Mouse (Mus musculus): ENCODE results near the gene Copa. TPM values are rescaled to one million over a fixed set of nuclear protein-coding genes. Genes with fewer than 3 reads are reported as not detected.

The Copa gene
- polyA plus RNA-seq (2015; fragmentation: Illumina TruSeq; extraction: RNeasy Lipid Tissue Mini Kit (QIAGEN cat#74804); ENCODE audit: insufficient read depth, low read depth, low replicate concordance) = 68.5 TPM

DNA sequence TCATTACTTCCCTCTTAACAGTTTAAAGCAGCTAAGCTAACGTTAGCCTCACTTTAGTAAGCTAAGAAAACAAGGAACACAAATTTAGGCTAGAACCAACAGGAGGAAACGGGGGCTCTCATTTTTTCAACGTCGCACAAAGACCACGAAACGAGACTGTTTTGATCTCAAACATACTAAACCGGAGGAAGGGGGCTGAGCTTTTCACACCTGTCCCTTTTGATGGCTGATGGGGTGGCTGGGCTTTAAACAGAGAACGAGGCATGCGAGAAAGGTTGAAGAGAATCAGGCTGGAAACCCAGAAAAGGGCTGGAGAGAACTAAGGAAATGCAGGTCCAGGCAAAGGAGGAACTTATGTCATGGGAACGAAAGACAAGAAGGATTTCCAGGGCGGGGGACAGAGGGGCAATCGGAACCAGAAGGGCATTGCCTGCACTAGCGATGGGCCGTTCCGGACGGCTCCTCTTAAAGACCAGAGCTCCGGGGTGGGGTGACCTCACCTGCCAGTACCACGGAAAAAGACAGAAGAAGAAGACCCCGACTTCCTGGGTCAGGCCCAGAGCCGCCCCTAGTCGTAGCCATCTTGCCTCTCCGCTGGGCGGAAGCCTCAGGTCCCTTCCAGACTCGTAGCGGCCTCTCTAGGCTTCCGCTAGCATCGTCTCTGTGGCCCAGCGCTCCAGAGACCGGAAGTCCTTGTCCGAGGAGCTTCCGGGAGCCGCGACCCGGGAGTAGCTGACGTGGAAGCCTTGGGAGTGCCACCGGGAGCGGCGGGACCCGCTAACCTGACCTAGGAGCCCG is at the start of gene Copa, which contains the start of gene Ncstn:
Gene Copa, plus strand, starts transcription at position 429 of the 798 bp plus-strand sequence.
Gene Ncstn, minus strand, starts transcription at position 695 of the 798 bp plus-strand sequence.

DNA sequence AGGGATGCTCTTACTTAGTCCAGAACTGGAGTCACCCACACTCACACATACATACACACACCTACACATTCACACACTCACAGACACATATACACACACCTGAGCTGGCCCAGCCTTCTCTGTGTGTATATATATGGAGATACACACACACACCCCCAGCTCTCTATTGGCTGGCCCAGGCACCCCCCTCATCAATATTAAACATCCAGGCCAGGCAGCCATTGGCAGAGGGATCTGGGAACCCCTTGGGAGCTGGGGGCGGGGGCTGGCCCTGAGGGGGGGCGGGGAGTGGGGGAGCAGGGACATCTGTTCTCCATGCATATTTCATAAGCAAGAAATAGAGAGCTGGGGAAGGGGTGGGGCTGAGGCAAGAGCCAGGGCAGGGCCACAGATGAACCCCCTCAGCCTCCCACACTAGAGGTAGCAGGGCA is 24.8 kb upstream of the Copa start, which contains the start of gene Nhlh1:
Gene Nhlh1, minus strand, starts transcription at position 83 of the 431 bp plus-strand sequence.

DNA sequence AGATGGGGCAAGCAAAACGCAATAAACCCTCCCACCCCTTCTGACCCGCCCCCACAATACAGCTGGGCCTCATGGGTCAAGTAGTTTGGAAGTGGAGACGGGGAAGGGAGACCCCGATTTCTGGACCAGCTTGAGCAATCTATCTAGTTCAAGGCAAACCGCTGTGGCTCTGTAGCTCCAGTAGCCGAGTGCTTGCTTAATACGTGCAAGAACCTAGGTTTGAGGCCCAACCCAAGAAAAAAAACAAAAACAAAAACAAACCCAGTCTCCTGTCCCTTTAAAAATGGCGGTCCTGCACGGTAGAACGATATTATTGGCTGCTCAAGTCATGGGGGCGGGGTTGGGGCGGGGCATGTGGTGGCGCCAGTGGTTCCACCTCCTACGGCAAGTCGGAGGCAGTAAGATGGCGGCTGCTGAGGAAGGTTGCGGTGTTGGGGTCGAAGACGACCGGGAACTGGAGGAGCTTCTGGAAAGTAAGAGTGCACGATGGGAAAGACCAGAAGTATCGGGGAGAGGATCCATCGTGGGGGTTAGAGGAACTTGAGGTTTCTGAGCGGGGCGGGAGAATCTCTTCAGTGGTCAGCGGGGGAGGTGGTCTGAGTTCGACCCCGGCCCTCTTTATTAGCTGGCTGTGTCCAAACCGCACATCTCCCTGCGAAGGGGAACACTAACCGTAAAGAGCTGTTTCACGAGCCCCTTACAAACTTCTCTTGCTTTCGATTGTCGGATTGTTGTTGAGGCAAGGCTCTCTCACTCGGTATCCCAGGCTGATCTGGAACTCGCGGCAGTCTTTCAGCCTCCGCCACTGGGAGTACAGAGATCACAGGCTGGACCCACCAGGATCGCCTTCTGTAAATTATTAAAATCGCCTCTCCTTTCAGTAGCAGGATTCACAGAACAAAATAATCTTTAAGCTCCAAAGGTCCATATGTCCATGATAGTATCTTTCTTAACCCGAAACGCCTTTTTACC is 44.3 kb downstream of the Copa start, which contains the start of gene Pex19:
Gene Pex19, plus strand, starts transcription at position 380 of the 972 bp plus-strand sequence.

DNA sequence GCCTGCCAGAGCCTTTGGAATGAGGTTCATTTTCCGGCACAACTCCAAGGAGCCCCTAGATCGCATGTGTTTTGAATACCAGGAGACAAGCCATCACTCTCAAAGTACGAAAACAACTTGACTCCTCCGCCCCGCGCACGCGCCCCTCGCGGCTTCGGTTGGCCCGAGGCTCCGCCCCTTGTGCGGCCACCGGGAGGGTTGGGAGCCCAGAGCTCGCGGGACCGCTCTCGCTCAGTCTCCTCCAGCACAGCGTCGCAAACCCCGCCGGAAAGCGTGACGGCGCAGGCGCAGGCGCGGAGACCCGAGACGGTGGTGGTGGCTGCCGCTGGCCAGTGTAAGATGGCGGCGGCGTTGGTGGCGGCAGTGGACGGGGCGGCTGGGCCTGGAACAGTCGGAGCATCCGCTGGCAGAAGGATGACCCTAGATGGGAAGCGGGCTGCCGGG is 65.5 kb downstream of the Copa start, which contains the start of gene Dcaf8:
Gene Dcaf8, plus strand, starts transcription at position 250 of the 444 bp plus-strand sequence.

Other genes starting within 250 kb of the Copa start
- gene Cd84, start 242.8 kb upstream of the Copa start, polyA plus RNA-seq (2015; fragmentation: Illumina TruSeq; extraction: RNeasy Lipid Tissue Mini Kit (QIAGEN cat#74804); ENCODE audit: insufficient read depth, low read depth, low replicate concordance) = 1.00 TPM
- gene Gm10521, start 186.9 kb upstream of the Copa start, polyA plus RNA-seq (2015; fragmentation: Illumina TruSeq; extraction: RNeasy Lipid Tissue Mini Kit (QIAGEN cat#74804); ENCODE audit: insufficient read depth, low read depth, low replicate concordance) = not detected
- 0.24 TPM for gene Slamf6, start 165.0 kb upstream of the Copa start, polyA plus RNA-seq (2015; fragmentation: Illumina TruSeq; extraction: RNeasy Lipid Tissue Mini Kit (QIAGEN cat#74804); ENCODE audit: insufficient read depth, low read depth, low replicate concordance)
- gene Vangl2, start 54.1 kb upstream of the Copa start, polyA plus RNA-seq (2015; fragmentation: Illumina TruSeq; extraction: RNeasy Lipid Tissue Mini Kit (QIAGEN cat#74804); ENCODE audit: insufficient read depth, low read depth, low replicate concordance) = 1.3 TPM
- not detected for gene Nhlh1, start 25.0 kb upstream of the Copa start, polyA plus RNA-seq (2015; fragmentation: Illumina TruSeq; extraction: RNeasy Lipid Tissue Mini Kit (QIAGEN cat#74804); ENCODE audit: insufficient read depth, low read depth, low replicate concordance)
- gene Ncstn, start 266 bp downstream of the Copa start, polyA plus RNA-seq (2015; fragmentation: Illumina TruSeq; extraction: RNeasy Lipid Tissue Mini Kit (QIAGEN cat#74804); ENCODE audit: insufficient read depth, low read depth, low replicate concordance) = 19.2 TPM
- gene Pex19, start 44.2 kb downstream of the Copa start, polyA plus RNA-seq (2015; fragmentation: Illumina TruSeq; extraction: RNeasy Lipid Tissue Mini Kit (QIAGEN cat#74804); ENCODE audit: insufficient read depth, low read depth, low replicate concordance) = 19.0 TPM
- gene Dcaf8, start 65.6 kb downstream of the Copa start, polyA plus RNA-seq (2015; fragmentation: Illumina TruSeq; extraction: RNeasy Lipid Tissue Mini Kit (QIAGEN cat#74804); ENCODE audit: insufficient read depth, low read depth, low replicate concordance) = 27.7 TPM
- 38.0 TPM for gene Pea15a, start 124.3 kb downstream of the Copa start, polyA plus RNA-seq (2015; fragmentation: Illumina TruSeq; extraction: RNeasy Lipid Tissue Mini Kit (QIAGEN cat#74804); ENCODE audit: insufficient read depth, low read depth, low replicate concordance)
- not detected for gene Casq1, start 137.3 kb downstream of the Copa start, polyA plus RNA-seq (2015; fragmentation: Illumina TruSeq; extraction: RNeasy Lipid Tissue Mini Kit (QIAGEN cat#74804); ENCODE audit: insufficient read depth, low read depth, low replicate concordance)
- not detected for gene Atp1a4, start 175.9 kb downstream of the Copa start, polyA plus RNA-seq (2015; fragmentation: Illumina TruSeq; extraction: RNeasy Lipid Tissue Mini Kit (QIAGEN cat#74804); ENCODE audit: insufficient read depth, low read depth, low replicate concordance)
- 15.7 TPM for gene Igsf8, start 179.1 kb downstream of the Copa start, polyA plus RNA-seq (2015; fragmentation: Illumina TruSeq; extraction: RNeasy Lipid Tissue Mini Kit (QIAGEN cat#74804); ENCODE audit: insufficient read depth, low read depth, low replicate concordance)
- 6.4 TPM for gene Atp1a2, start 215.5 kb downstream of the Copa start, polyA plus RNA-seq (2015; fragmentation: Illumina TruSeq; extraction: RNeasy Lipid Tissue Mini Kit (QIAGEN cat#74804); ENCODE audit: insufficient read depth, low read depth, low replicate concordance)
- gene Kcnj9, start 246.8 kb downstream of the Copa start, polyA plus RNA-seq (2015; fragmentation: Illumina TruSeq; extraction: RNeasy Lipid Tissue Mini Kit (QIAGEN cat#74804); ENCODE audit: insufficient read depth, low read depth, low replicate concordance) = not detected

All from pancreas, adult 10 weeks (tissue).